Mouse (Mus musculus): ENCODE data around the gene Ulk2. TPM values are rescaled to one million over a fixed set of nuclear protein-coding genes. Genes with fewer than 3 reads are reported as not detected.

Ulk2 gene
- 3.1 TPM for polyA plus RNA-seq (2017; shearing (Covaris generic))

DNA sequence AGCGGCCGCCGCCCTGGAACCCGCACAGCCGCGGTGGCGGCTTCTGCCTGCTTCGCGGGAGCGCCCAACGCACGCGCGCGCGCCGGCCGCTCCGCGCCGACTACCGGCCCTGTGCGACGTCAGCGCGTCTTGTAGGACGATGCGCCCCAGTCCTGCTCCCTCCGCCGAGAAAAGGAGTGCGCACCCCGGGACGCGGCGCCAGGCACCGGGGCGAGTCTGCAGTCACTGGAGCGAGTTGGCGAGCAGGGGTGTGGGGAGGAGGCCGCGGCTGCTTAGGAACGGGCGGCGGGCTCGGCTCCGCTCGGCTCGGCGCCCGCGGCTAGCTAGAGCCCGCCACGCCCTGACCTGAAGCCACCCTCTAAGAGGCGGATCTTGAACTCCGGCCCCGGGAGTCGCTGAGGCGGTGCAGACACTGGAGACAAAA, at the start of gene Ulk2:
TSS of gene Ulk2 (minus strand) at position 86 of the 424 bp plus-strand sequence.

DNA sequence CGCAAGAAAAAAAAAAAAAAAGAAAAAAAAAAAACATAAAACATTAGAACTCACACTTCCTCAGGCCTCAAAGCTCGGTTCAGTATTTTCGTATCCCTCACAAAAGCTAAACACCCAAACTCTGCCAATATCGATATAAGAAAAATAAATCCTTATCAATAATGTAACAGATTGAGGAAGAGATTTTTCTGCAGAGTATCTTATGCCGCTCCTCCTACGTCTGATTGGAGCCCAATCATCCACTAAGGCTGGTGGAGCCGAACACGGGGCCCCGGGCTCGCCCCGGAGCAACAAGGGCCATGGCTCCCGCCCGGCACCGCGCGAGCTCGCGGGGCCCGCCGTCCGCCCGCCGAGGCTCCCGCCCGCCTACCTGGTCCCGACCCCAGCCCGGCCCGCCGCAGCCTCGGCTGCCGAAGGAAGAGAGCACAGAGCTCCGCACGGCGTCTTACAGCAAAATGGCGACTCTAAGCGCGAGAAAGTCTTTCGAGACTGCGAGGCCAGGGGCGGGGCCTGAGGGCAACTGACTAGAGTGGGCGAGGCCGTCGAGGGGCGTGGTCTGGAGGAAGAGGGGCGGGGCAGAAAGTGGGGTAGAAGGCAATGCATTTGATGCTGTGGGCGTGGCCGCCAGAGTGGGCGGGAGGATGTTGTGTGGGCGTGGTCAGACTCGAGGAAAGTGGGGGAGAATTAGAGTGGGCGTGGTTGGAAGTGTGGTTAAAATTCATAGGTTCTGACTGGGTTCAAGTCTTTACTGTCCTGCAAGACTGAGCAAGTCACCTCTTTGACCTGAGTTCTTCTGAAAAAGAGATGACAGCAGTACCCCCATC, 93.1 kb downstream of the Ulk2 start, which contains the start of gene Prpsap2:
TSS of gene Prpsap2 (minus strand) at position 505 of the 824 bp plus-strand sequence.

Other genes with a start within 250 kb of the Ulk2 start
- gene Grap, start 201.8 kb downstream of the Ulk2 start, polyA plus RNA-seq (2017; shearing (Covaris generic)) = 440 TPM
- gene Fam83g, start 171.0 kb downstream of the Ulk2 start, polyA plus RNA-seq (2017; shearing (Covaris generic)) = 3.7 TPM
- 0.22 TPM for gene Slc5a10, start 134.2 kb downstream of the Ulk2 start, polyA plus RNA-seq (2017; shearing (Covaris generic))
- gene Prpsap2, start 93.0 kb downstream of the Ulk2 start, polyA plus RNA-seq (2017; shearing (Covaris generic)) = 34.7 TPM
- 56.9 TPM for gene Akap10, start 75.2 kb upstream of the Ulk2 start, polyA plus RNA-seq (2017; shearing (Covaris generic))
- gene Specc1, start 101.7 kb upstream of the Ulk2 start, polyA plus RNA-seq (2017; shearing (Covaris generic)) = 3.4 TPM